Mouse (Mus musculus) splenic B cell, adult 2 months (primary cell): Measurements from ENCODE around the gene Atp5d.

Source experiments
- DNase-seq: peaks from one replicate; pipeline ENCODE4 v3.0.0-alpha.2; 2011; ENCODE audit warnings: low read depth, low spot score
- H3K27me3 ChIP-seq: 2 replicates; pipeline ENCODE4 v1.6.1; 2012; ENCODE audit warnings: mild to moderate bottlenecking, low read length, moderate library complexity, mixed read lengths; ENCODE audit not compliant: control insufficient read depth, poor library complexity, insufficient read depth, severe bottlenecking
- H3K36me3 ChIP-seq: 2 replicates; pipeline ENCODE4 v1.6.1; 2012; ENCODE audit warnings: mild to moderate bottlenecking, low read length, moderate library complexity, mixed read lengths; ENCODE audit not compliant: control insufficient read depth, poor library complexity, insufficient read depth, severe bottlenecking

Gene Atp5d

DNA sequence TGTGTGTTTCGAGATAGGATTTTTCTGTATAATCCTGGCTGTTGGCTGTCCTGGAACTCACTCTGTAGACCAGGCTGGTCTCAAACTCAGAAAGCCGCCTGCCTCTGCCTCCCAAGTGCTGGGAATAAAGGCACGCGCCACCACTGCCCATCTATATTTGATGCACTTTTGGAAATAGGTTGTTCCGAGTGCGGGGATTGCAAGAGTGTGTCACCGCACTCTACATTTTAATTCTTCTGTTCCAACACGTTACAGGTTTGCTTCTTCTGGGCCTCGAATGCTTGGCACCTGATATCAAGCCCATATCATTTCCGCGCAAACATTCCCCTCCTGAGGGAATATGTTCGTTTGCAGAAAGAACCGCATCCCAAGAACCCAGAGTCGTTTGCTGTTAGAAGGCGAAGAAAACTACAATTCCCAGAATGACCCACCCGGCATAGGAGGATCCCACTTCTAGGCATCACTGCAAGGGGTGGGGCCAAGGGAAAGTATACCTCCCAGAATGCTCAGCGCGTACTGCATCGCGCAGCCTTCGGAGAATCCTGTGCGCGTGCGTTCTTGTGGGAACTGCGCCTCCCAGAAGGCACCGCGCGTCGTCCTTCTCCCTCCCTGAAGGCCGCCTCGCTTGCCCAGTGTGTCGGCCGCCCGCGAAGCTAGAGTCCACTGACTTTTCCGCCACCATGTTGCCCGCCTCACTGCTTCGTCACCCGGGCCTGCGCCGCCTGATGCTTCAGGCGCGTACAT, 3.5 kb downstream of the Atp5d start:
- Histone ChIP-seq H3K27me3 (no peaks in the 10 kb centered on the region), H3K36me3 (peaks cover 3% of the 10 kb centered on the region)
- DNase-seq: peak; percentile 97

GRCm38 (mm10) chr10:80142530-80142925, 4.1 kb downstream of the Atp5d start:
- Histone ChIP-seq H3K27me3 (no peaks in the 10 kb centered on the region), H3K36me3 (peaks cover 3% of the 10 kb centered on the region)
- DNase-seq: peak; percentile 54

- Histone ChIP-seq H3K36me3 (peaks cover 3% of the 10 kb centered on the region), H3K27me3 (no peaks in the 10 kb centered on the region)
- DNase-seq: no peak
These were observed 5.2 kb downstream of the Atp5d start for GRCm38 (mm10) chr10:80143664-80144063.

DNA sequence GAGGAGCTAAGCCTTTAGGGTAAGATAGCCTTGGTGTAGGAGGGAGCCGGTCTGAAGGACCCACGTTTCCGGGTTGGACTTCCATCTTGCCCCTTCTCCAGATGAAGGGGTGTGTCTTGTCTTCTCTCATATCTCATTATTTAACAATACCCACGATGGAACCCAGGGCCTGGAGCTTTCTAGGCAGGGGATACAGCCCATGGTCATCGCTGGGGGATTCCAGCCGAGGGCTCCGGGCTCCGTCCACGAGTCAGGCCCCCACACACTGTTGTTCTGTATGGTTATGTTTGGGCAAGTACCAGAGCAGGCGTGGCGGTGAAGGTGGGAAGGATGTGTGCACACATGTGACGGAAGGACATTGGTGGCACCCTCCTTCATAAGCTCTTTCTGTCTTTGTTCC, 5.7 kb downstream of the Atp5d start:
- no peaks in the 10 kb centered on the region for H3K27me3 ChIP-seq
- H3K36me3 ChIP-seq: peaks cover 3% of the 10 kb centered on the region
- no peak for DNase-seq

DNA sequence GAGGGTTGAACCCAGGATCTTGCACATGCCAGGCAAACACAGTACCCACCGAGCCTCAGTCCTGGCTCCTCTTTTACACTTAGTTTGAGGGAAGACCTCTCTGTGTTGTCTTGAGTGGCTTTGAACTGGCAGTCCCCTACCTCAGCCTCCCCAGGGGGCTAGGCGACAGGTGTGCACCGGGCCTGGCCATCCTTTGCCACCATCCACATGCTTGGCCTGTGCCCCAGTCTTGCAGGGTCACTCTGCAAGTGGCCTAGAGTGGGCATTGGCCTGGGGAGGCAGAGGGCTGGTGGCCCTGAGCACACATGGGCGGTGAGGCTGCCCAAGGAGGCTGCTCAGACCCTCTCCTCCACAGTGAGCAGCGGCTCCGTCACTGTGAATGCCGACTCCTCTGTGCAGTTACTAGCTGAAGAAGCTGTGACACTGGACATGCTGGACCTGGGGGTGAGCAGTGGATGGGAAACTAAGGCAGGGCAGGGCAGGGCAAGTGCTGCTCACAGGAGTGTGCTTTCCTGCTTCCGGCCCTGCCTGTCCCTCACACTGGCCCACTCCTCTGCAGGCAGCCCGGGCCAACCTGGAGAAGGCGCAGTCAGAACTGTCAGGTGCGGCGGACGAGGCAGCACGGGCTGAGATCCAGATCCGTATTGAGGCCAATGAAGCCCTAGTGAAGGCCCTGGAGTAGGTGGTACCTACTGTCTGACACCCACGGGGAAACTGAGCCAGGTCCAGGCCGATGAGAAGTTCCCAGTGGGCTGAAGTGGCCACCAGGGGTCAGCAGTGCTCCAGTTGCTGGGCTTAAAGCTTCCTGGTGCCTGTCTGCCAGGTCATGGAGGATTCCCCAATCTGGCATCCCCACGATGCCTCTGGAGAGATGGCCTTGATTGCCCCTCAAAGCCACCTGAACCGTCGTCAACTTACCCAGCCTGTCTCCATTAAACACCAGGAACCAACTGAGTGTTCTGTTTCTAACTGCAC, 6.7 kb downstream of the Atp5d start:
- H3K36me3 ChIP-seq: peaks cover 3% of the 10 kb centered on the region
- peak; percentile 84 for DNase-seq
- H3K27me3 ChIP-seq: no peaks in the 10 kb centered on the region

DNA sequence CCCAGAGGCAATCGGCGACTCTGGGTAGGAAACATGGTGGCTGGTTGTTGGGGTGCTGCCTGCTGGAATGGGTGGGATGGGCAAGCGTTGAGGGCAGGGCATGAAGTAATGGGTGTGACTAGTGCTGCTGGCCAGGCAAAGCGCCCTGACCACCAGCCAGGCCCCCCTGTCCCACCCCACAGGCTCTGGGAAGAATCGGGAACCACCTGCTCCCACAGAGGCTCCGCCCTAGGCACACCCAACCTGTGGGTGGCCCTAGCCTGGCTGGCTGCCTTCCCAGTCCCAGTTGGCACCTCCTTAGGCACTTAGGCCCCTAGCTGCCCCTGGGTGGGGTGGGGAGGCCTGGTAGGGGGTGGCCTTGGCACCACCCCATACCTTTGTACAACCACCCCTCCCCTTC, 7.5 kb downstream of the Atp5d start:
- Histone ChIP-seq H3K27me3 (no peaks in the 10 kb centered on the region), H3K36me3 (peaks cover 3% of the 10 kb centered on the region)
- no peak for DNase-seq

DNA sequence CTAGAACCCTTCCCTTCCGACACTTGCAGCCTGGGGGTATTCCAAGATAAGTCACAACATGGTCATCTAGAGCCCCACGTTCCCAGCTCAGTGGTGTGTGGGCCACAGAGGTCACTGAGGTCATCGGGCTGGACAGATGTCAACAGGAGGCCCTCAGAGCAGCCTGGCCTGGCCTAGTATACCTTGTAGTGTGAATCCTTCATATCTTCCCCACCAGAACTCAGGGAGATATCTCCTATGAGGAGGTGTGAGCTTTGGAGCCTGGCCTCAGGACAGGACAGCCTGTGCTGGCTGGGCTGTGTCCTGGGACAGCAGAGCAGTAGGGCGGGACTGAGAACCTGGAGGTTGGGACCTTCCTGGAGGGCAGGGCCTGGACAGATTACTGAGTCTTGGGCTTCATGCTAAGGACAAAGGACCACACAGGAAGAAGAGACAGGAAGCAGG, 8.2 kb downstream of the Atp5d start:
- peaks cover 5% of the 10 kb centered on the region for H3K36me3 ChIP-seq
- no peak for DNase-seq
- no peaks in the 10 kb centered on the region for H3K27me3 ChIP-seq

DNA sequence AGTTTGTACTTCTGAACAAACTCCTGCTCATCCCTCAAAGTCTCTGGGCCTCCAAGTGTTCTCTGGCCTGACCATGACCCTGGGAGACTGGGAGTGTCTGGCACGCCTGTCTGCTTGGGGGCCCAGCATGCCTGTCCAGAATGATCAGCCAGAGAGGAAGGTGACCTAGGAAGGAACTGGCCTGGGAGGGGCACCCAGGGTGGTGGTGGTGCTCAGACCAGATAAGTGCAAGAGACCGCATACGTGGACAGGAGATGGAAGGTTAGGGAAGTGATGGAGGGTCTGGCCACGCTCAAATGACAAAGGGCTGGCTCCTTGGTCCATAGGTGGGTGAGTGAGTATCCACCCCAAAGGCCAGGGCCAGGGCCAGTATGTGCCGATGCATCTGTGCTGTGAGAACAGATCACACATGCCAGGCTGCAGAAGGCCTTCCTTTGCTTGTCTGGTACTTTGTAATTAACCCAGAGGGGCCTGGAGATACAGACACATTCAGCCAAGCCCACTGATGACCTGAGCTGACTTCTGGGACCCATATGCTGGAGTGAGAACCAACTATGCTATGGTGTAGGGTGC, 8.8 kb downstream of the Atp5d start:
- Histone ChIP-seq H3K36me3 (peaks cover 5% of the 10 kb centered on the region), H3K27me3 (no peaks in the 10 kb centered on the region)
- DNase-seq: no peak

- H3K27me3 ChIP-seq: no peaks in the 10 kb centered on the region
- peaks cover 6% of the 10 kb centered on the region for H3K36me3 ChIP-seq
- DNase-seq: peak; percentile 65
These were observed 9.5 kb downstream of the Atp5d start, which contains the start of gene Midn for GRCm38 (mm10) chr10:80147719-80148601. Gene Midn, plus strand, starts transcription at chr10:80148272.

DNA sequence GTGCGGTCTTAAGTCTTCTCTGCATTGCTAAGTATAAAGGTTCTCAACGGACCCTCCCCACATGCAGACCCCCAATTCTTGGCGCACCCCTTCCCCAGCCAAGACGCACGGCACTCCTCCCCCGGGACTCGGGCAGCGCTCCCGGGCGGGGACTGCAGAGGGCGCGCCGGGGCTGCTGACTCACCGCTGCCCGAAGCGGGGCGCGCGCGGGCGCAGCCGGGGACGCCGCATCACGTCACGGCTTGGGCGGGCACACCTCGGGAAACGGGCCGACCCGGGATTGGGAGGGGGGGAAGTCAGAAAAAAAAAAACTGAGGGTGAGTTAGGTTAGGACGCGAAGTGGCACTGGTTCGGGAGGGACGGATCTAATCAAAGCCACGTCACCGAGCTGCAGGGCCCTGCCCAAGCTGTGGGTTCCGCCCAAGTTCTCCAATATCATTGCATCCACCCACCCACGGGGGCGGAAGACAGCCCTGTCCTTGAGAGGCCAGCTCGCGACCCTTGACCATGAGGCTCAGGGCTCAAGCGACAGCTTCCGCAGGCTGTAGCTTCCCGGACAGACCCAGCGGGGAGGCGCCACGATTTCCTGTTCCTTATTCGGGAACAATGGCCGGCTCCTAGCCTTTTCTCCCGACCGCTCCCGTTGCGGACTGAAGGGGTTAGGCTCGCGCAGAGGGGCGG, 10.3 kb downstream of the Atp5d start:
- Histone ChIP-seq H3K27me3 (no peaks in the 10 kb centered on the region), H3K36me3 (peaks cover 11% of the 10 kb centered on the region)
- peak; percentile 92 for DNase-seq

DNA sequence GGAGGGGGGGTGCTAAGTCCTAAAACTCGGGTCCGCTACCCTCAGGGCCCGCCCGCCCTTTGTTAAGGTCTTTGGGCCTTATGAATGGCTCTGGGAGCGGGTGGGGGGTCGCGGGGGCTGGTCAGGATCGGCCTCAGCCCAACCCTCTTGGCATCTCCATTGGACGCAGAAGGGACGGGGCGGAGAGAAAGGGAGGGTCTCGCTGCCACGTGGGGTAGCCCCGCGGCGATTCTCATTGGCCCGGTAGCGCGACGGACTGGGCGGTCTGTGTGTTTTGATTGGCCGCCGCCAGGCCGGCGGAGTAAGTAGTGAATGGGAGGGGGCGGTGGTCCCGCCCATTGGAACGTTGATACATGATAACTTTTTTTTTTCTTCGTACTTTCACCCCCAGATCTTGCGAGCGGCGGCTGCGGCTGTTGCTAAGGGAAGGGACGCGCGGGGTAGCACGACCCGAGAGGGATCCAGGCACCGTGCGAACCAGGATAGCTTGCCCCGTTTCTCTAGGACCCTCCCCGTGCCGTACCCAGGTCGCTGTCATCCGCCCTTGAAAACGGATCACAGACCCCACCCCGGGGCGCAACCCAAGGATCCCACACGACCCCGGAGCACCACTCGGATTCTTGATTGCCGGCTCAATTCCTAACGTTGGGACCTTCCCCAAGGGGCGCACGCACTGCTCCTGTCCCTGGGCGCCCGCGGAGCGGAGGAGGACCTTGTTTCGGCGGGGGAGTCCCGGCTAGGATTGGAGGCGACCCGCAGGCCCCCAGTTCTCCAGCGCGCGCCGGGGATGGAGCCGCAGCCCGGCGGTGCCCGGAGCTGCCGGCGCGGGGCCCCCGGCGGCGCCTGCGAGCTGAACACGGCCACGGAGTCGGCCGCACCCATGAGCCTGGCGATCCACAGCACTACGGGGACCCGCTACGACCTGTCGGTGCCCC, 11.1 kb downstream of the Atp5d start:
- Histone ChIP-seq H3K36me3 (peaks cover 17% of the 10 kb centered on the region), H3K27me3 (no peaks in the 10 kb centered on the region)
- DNase-seq: peak; percentile 98

DNA sequence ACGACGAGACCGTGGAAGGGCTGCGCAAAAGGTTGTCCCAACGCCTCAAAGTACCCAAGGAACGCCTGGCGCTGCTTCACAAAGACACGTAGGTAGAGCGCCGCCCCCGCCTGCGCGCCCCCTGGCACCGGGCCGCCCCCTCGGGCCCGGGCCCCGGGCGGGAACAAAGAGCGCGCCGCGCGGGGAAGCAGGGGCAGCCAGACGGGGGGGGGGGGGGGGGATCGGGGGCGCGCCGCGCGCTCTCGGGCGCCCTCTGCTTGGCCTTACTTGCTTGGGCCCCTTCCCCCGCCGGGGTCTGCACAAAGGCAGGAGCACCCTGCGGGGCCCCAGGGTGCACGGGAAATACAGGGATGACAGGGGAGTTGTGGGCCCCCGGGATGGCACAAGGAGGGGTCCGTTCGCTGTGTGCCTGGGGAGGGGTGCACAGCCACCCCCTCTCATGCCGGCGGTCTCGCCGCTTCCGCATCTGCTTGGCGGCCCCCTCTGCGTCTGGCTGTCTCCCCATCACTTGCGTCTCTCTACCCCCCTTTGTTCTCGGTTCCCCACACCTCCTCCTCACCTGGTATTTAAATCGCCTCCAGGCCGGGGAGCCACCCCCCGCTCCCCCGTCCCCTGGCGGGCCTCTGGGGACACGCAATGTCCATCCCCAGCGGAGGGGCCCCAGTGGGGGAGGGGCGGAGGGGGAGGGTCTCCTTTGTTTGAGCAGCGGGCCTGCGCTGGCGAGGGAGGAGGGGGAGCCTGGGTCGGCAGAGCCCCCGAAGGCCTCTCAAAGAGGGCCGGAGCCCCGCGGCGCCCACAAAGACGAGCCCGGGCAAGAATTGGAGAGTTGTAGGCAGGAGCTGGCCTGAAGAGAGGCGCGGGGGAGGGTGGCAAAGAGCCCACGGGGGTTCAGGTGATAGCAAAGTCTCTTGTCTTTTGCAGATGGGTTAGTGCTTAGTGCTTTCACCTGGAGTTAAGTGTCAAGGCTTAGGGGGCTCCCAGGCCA, 12.1 kb downstream of the Atp5d start:
- Histone ChIP-seq H3K27me3 (no peaks in the 10 kb centered on the region), H3K36me3 (peaks cover 19% of the 10 kb centered on the region)
- peak; percentile 86 for DNase-seq
